Mouse (Mus musculus) myocyte (in vitro differentiated cells): ENCODE data around the gene Mamdc2. TPM values are rescaled to one million over a fixed set of nuclear protein-coding genes. Genes with fewer than 3 reads are reported as not detected.

Experiments used
- H3K27me3 ChIP-seq: one replicate; pipeline ENCODE4 v1.6.1; 2011; ENCODE audit not compliant: control insufficient read depth, insufficient read depth, insufficient read length
- H3K36me3 ChIP-seq: one replicate; pipeline ENCODE4 v1.6.1; 2011; ENCODE audit not compliant: control insufficient read depth, insufficient read depth
- H3K4me2 ChIP-seq: one replicate; pipeline ENCODE4 v1.6.1; 2011; ENCODE audit warnings: low read depth, control low read depth
- H3K4me3 ChIP-seq: one replicate; pipeline ENCODE4 v1.5.1; 2011; ENCODE audit warnings: mild to moderate bottlenecking, control low read depth, moderate library complexity
- H3K79me2 ChIP-seq: one replicate; pipeline ENCODE4 v1.6.1; 2011; ENCODE audit not compliant: control insufficient read depth, insufficient read depth
- H3ac ChIP-seq: one replicate; pipeline ENCODE4 v1.6.1; 2011; ENCODE audit not compliant: control insufficient read depth, insufficient read length
- CEBPB ChIP-seq: IDR thresholded peaks from 2 replicates; pipeline ENCODE4 v1.6.1; 2011; ENCODE audit warnings: mild to moderate bottlenecking, moderate library complexity; ENCODE audit not compliant: poor library complexity, insufficient read depth, severe bottlenecking
- E2F4 ChIP-seq: IDR thresholded peaks from one replicate; pipeline ENCODE4 v1.6.1; 2011; ENCODE audit warnings: mild to moderate bottlenecking, control low read depth, moderate library complexity; ENCODE audit not compliant: insufficient read depth
- MAX ChIP-seq: IDR thresholded peaks from one replicate; pipeline ENCODE4 v1.6.1; 2011; ENCODE audit warnings: low read depth, mild to moderate bottlenecking, control low read depth
- MYOD1 ChIP-seq, 3 experiments: IDR thresholded peaks; one replicate each; pipeline ENCODE4 v1.6.1; 2011; ENCODE audit warnings: control low read depth in 2 of 3, low read depth in 2 of 3, mild to moderate bottlenecking in 2 of 3, moderate library complexity in 1 of 3; ENCODE audit not compliant: insufficient read length in 2 of 3, control insufficient read depth in 1 of 3
- MYOG ChIP-seq, 3 experiments: IDR thresholded peaks; one replicate each; pipeline ENCODE4 v1.6.1; 2011; ENCODE audit warnings: control low read depth in 2 of 3, low read depth in 2 of 3, mild to moderate bottlenecking in 2 of 3; ENCODE audit not compliant: insufficient read length in 2 of 3, control insufficient read depth in 1 of 3, insufficient read depth in 1 of 3
- POLR2A ChIP-seq: IDR thresholded peaks from one replicate; pipeline ENCODE4 v1.6.1; 2011; ENCODE audit warnings: low read depth, mild to moderate bottlenecking, control low read depth, moderate library complexity; ENCODE audit not compliant: insufficient read length
- POLR2AphosphoS2 ChIP-seq: IDR thresholded peaks from one replicate; pipeline ENCODE4 v1.6.1; 2011; ENCODE audit warnings: low read depth, control low read depth; ENCODE audit not compliant: insufficient read length
- REST ChIP-seq: IDR thresholded peaks from one replicate; pipeline ENCODE4 v1.6.1; 2011; ENCODE audit warnings: mild to moderate bottlenecking, control low read depth, moderate library complexity; ENCODE audit not compliant: insufficient read depth, insufficient read length
- SRF ChIP-seq: IDR thresholded peaks from one replicate; pipeline ENCODE4 v1.6.1; 2011; ENCODE audit warnings: low read depth; ENCODE audit not compliant: control insufficient read depth, insufficient read length
- TCF12 ChIP-seq: IDR thresholded peaks from one replicate; pipeline ENCODE4 v1.6.1; 2011; ENCODE audit warnings: mild to moderate bottlenecking, control low read depth; ENCODE audit not compliant: poor library complexity, insufficient read depth, severe bottlenecking
- TCF3 ChIP-seq: IDR thresholded peaks from one replicate; pipeline ENCODE4 v1.6.1; 2011; ENCODE audit warnings: low read depth, control low read depth; ENCODE audit not compliant: insufficient read length
- USF1 ChIP-seq: IDR thresholded peaks from one replicate; pipeline ENCODE4 v1.6.1; 2011; ENCODE audit warnings: low read depth, mild to moderate bottlenecking, control low read depth, moderate library complexity
- polyA plus RNA-seq: library from polyadenylated mRNA; unstranded; fragments of >200 nt; fragmentation: generic; extraction: Trizol; gene quantifications from one replicate; pipeline ENCODE4 v1.2.1, GENCODE M21; 2012; ENCODE audit warnings: missing spikeins

Mamdc2 gene
- polyA plus RNA-seq, 1 experiment, result 13.4 TPM

GRCm38 (mm10) chr19:23317989-23318358, 130.3 kb downstream of the Mamdc2 start:
- no peaks in the 10 kb centered on the region for H3K27me3 ChIP-seq
- H3K36me3 ChIP-seq, result peaks cover 2% of the 10 kb centered on the region
- H3ac ChIP-seq, result no peak overlapping the region
- no peak overlapping the region for H3K4me2 ChIP-seq
- no peak for TF ChIP-seq REST
- TF ChIP-seq USF1, result no peak
- no peak for TF ChIP-seq MAX
- TF ChIP-seq TCF12, result no peak
- TF ChIP-seq TCF3, result no peak
- TF ChIP-seq POLR2AphosphoS2, result no peak
- TF ChIP-seq MYOG (IDR thresholded peaks at IDR 0.05; ENCODE audit: control insufficient read depth in 1 of 3, insufficient read depth in 1 of 3, insufficient read length in 2 of 3, low read depth in 2 of 3), result no peak
- no peak overlapping the region for H3K4me3 ChIP-seq
- no peaks in the 10 kb centered on the region for H3K79me2 ChIP-seq

- no peaks in the 10 kb centered on the region for H3K36me3 ChIP-seq
- no peak overlapping the region for H3ac ChIP-seq
- H3K27me3 ChIP-seq, result no peaks in the 10 kb centered on the region
- no peak overlapping the region for H3K4me3 ChIP-seq
- no peaks in the 10 kb centered on the region for H3K79me2 ChIP-seq
- H3K4me2 ChIP-seq, result no peak overlapping the region
- TF ChIP-seq CEBPB, result no peak
- TF ChIP-seq REST, result no peak
- TF ChIP-seq E2F4, result no peak
- no peak for TF ChIP-seq POLR2AphosphoS2
- TF ChIP-seq TCF3, result no peak
- TF ChIP-seq MYOD1 (IDR thresholded peaks at IDR 0.05; ENCODE audit: control insufficient read depth in 1 of 3, insufficient read length in 2 of 3, low read depth in 2 of 3), result no peak
- no peak for TF ChIP-seq MAX
- TF ChIP-seq TCF12, result no peak
- TF ChIP-seq MYOG (IDR thresholded peaks at IDR 0.05; ENCODE audit: control insufficient read depth in 1 of 3, insufficient read depth in 1 of 3, insufficient read length in 2 of 3, low read depth in 2 of 3), result no peak
- no peak for TF ChIP-seq POLR2A
- TF ChIP-seq SRF, result no peak
- TF ChIP-seq USF1, result no peak
Measured at GRCm38 (mm10) chr19:23317295-23317988, 130.8 kb downstream of the Mamdc2 start.

GRCm38 (mm10) chr19:23316851-23317250, 131.4 kb downstream of the Mamdc2 start:
- Histone ChIP-seq H3K4me3 (no peak overlapping the region), H3K36me3 (no peaks in the 10 kb centered on the region), H3ac (no peak overlapping the region), H3K79me2 (no peaks in the 10 kb centered on the region), H3K27me3 (no peaks in the 10 kb centered on the region), H3K4me2 (no peak overlapping the region)
- TF ChIP-seq TCF3 (no peak), SRF (no peak), E2F4 (no peak), CEBPB (no peak), POLR2A (no peak), TCF12 (no peak), MYOD1 (IDR thresholded peaks at IDR 0.05; ENCODE audit: control insufficient read depth in 1 of 3, insufficient read length in 2 of 3, low read depth in 2 of 3) (no peak), POLR2AphosphoS2 (no peak), USF1 (no peak), MAX (no peak), REST (no peak), MYOG (IDR thresholded peaks at IDR 0.05; ENCODE audit: control insufficient read depth in 1 of 3, insufficient read depth in 1 of 3, insufficient read length in 2 of 3, low read depth in 2 of 3) (no peak)

GRCm38 (mm10) chr19:23309979-23310378, 138.3 kb downstream of the Mamdc2 start:
- peaks cover 6% of the 10 kb centered on the region for H3K36me3 ChIP-seq
- no peak overlapping the region for H3ac ChIP-seq

More at GRCm38 (mm10) chr19:23309979-23310378, 138.3 kb downstream of the Mamdc2 start:
- TF ChIP-seq MYOD1 (IDR thresholded peaks at IDR 0.05; ENCODE audit: control insufficient read depth in 1 of 3, insufficient read length in 2 of 3, low read depth in 2 of 3), result no peak
- TF ChIP-seq MAX, result no peak
- TF ChIP-seq USF1, result no peak
- TF ChIP-seq CEBPB, result no peak
- no peak for TF ChIP-seq TCF12
- no peak for TF ChIP-seq MYOG (IDR thresholded peaks at IDR 0.05; ENCODE audit: control insufficient read depth in 1 of 3, insufficient read depth in 1 of 3, insufficient read length in 2 of 3, low read depth in 2 of 3)
- no peak for TF ChIP-seq REST
- no peak for TF ChIP-seq TCF3
- no peak for TF ChIP-seq SRF
- no peak for TF ChIP-seq E2F4
- TF ChIP-seq POLR2AphosphoS2, result no peak
- no peak for TF ChIP-seq POLR2A
- Histone ChIP-seq H3K4me2 (no peak overlapping the region), H3K4me3 (no peak overlapping the region), H3K27me3 (no peaks in the 10 kb centered on the region), H3K79me2 (no peaks in the 10 kb centered on the region)
